Mouse (Mus musculus) kidney, postnatal 0 days (tissue): ENCODE data around the gene Ccdc187. TPM values are rescaled to one million over a fixed set of nuclear protein-coding genes. Genes with fewer than 3 reads are reported as not detected.

Experiments used
- ATAC-seq: fragments of 200-750 bp; cut with Nextera tagmentation; replicated peaks from 2 replicates; pipeline ENCODE4 v1.8.0; 2017; ENCODE audit warnings: low read depth, moderate number of reproducible peaks, moderate TSS enrichment, moderate library complexity; ENCODE audit not compliant: low FRiP score
- DNase-seq: peaks from one replicate; pipeline ENCODE4 v3.0.0-alpha.2; 2016; ENCODE audit warnings: low spot score
- H3K27ac ChIP-seq: fragments of 300-500 bp; sonication (generic); 2 replicates; pipeline ENCODE4 v1.5.1; 2014; ENCODE audit warnings: mild to moderate bottlenecking
- H3K27me3 ChIP-seq: fragments of 300-500 bp; sonication (generic); 2 replicates; pipeline ENCODE4 v1.6.1; 2014; ENCODE audit warnings: low read length, mixed read lengths; ENCODE audit not compliant: insufficient read depth
- H3K36me3 ChIP-seq: fragments of 300-500 bp; sonication (generic); 2 replicates; pipeline ENCODE4 v1.6.1; 2014; ENCODE audit warnings: low read length, mixed read lengths; ENCODE audit not compliant: insufficient read depth
- H3K4me1 ChIP-seq: fragments of 300-500 bp; sonication (generic); replicated peaks from 2 replicates; pipeline ENCODE4 v1.6.1; 2014; ENCODE audit warnings: antibody characterized with exemption, low read length, mixed read lengths; ENCODE audit not compliant: insufficient read depth
- H3K4me2 ChIP-seq: fragments of 300-500 bp; sonication (generic); 2 replicates; pipeline ENCODE4 v1.6.1; 2014; ENCODE audit warnings: mild to moderate bottlenecking, low read length, moderate library complexity, mixed read lengths
- H3K4me3 ChIP-seq: fragments of 300-500 bp; sonication (generic); replicated peaks from 2 replicates; pipeline ENCODE4 v1.5.1; 2014; ENCODE audit warnings: low read depth, low read length
- H3K9ac ChIP-seq: fragments of 300-500 bp; sonication (generic); 2 replicates; pipeline ENCODE4 v1.6.1; 2014; ENCODE audit warnings: low read depth, low read length
- H3K9me3 ChIP-seq: fragments of 300-500 bp; sonication (generic); replicated peaks from 2 replicates; pipeline ENCODE4 v1.6.1; 2016; ENCODE audit warnings: low read length, inconsistent platforms, mixed read lengths
- CTCF ChIP-seq: IDR thresholded peaks from 2 replicates; pipeline ENCODE4 v1.5.1; 2016; ENCODE audit warnings: antibody characterized with exemption, low read depth, mild to moderate bottlenecking, moderate library complexity
- WGBS: fragments of 180-500 bp; shearing (Covaris S2); extraction: QIAGEN DNeasy Blood & Tissue Kit; methylation state at CpG from one replicate; pipeline ENCODE4 v1.1.7; 2014; 5-methylcytosine and 5-hydroxymethylcytosine counted together
- polyA plus RNA-seq: library from polyadenylated mRNA; unstranded; fragments of >200 nt; fragmentation: Nextera tagmentation; extraction: Ambion mirVana; gene quantifications from 2 replicates; pipeline ENCODE4 v1.2.1, GENCODE M21; 2015

Ccdc187 gene
- polyA plus RNA-seq, 1 experiment from 2014 or later = not detected

DNA sequence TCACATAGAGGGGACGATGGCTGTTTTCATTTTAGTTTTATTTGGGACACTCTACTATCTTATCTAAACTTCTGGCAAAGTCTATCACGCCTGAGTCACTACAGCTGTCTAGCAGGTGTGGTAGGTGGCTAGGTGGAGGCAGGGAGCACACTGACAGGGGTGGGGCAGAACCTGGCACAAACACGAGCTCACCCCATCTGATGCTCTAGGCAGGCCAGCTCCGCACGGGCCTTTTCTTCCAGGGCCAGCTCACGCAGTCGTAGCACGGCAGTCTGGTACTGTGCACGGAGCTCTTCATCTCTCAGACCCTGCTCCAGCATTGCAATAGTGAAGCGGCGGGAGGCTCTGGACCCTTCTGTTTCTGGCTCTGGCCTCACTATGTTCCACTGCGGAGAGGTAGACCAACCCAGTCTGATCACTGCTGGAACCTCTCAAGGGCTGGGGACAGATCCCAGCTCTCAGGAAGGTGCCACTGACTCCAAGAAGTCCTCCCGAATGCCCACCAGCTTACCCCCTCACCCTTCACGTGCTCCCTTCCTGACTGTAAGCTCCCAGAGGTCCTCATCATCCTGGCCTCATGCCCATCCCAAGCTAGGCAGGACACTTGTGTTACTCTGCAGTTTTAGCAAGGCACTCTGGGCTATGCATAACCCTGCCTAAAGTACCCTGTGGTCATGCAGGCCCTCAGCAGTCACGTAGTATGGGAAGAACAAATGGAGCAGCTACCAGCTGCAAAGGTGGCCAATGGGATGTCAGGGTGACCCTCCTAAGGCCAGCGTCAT, 36.9 kb downstream of the Ccdc187 start:
- DNase-seq (no peak), ATAC-seq (no peak)
- H3K4me3 ChIP-seq = no peak overlapping the region
- no peaks in the 10 kb centered on the region for H3K27me3 ChIP-seq
- no peaks in the 10 kb centered on the region for H3K9me3 ChIP-seq
- no peak overlapping the region for H3K27ac ChIP-seq
- no peaks in the 10 kb centered on the region for H3K4me1 ChIP-seq
- no peaks in the 10 kb centered on the region for H3K36me3 ChIP-seq
- WGBS = 84% methylated on average over 16 of the region's 16 CpGs
- H3K4me2 ChIP-seq = no peak overlapping the region
- no peak for TF ChIP-seq CTCF
- no peak overlapping the region for H3K9ac ChIP-seq

GRCm38 (mm10) chr2:26254816-26255215, 39.5 kb downstream of the Ccdc187 start:
- Histone ChIP-seq H3K27ac (no peak overlapping the region), H3K36me3 (no peaks in the 10 kb centered on the region), H3K9ac (no peak overlapping the region), H3K4me2 (no peak overlapping the region), H3K9me3 (no peaks in the 10 kb centered on the region), H3K4me3 (no peak overlapping the region), H3K27me3 (no peaks in the 10 kb centered on the region), H3K4me1 (no peaks in the 10 kb centered on the region)
- WGBS = 56% methylated on average over 4 of the region's 4 CpGs
- DNase-seq (no peak), ATAC-seq (no peak)
- TF ChIP-seq CTCF = no peak

DNA sequence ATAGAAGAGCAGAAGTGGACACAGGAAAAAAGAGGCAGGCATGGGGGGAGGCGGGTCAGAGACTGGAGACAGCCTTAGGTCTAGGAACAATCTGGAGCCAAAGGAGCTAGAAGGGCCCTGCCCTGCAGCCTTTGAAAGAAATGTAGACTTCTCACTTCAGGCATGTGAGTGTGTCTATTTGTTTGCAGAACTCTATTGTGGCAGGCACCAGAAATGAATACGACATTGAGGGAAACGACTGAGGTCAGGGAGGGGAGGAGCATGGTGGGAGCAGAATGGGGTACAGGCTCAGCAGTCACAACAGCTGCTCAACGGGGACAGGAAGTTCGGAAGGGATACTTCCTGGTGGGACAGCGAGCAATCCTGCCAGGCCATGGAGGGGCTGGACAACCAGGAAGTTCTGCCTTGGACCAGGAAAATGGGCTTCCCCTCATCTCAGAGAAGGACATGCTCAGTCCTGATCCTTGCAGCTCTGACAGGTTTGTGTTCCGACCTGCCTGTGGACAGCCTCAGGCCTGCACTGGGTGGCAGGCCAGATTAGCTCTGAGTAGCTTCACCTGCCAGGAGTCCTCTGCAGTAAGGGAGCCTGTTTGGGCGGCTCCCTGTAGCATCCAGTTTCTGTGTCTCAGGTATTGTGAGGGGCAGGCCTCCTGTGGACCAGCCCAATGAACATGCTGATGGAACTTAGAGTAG, 41.7 kb downstream of the Ccdc187 start:
- no peak for TF ChIP-seq CTCF
- H3K27ac ChIP-seq = no peak overlapping the region
- H3K27me3 ChIP-seq = no peaks in the 10 kb centered on the region
- H3K4me2 ChIP-seq = no peak overlapping the region
- H3K4me3 ChIP-seq = no peak overlapping the region
- no peak overlapping the region for H3K9ac ChIP-seq
- 56% methylated on average over 8 of the region's 8 CpGs for WGBS
- DNase-seq (no peak), ATAC-seq (no peak)
- no peaks in the 10 kb centered on the region for H3K9me3 ChIP-seq
- H3K4me1 ChIP-seq = no peaks in the 10 kb centered on the region
- H3K36me3 ChIP-seq = no peaks in the 10 kb centered on the region

DNA sequence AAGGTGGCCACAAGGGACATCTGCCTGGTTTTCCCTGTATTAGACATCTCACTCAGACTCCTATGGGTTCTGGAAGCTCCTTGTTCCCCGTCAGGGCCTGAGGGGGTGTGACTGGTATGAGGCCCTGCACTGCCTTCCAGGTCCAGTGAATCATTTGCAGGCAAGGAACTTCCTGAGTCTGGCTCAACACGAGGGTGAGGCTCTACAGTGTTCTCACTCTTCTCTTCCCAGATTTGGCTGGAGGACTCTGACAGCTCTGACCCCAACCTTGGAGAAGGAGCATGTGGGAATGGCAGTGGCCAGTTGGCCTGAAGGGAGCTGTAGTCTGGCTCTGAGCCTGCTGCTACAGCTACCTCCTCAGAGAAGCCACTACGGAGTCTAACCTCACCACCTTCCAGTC, 46.8 kb downstream of the Ccdc187 start:
- ATAC-seq (no peak), DNase-seq (no peak)
- Histone ChIP-seq H3K9me3 (no peaks in the 10 kb centered on the region), H3K9ac (no peak overlapping the region), H3K4me2 (no peak overlapping the region), H3K27me3 (no peaks in the 10 kb centered on the region), H3K27ac (no peak overlapping the region), H3K4me1 (no peaks in the 10 kb centered on the region), H3K36me3 (no peaks in the 10 kb centered on the region), H3K4me3 (no peak overlapping the region)
- WGBS = 40% methylated on average over 3 of the region's 3 CpGs
- no peak for TF ChIP-seq CTCF

DNA sequence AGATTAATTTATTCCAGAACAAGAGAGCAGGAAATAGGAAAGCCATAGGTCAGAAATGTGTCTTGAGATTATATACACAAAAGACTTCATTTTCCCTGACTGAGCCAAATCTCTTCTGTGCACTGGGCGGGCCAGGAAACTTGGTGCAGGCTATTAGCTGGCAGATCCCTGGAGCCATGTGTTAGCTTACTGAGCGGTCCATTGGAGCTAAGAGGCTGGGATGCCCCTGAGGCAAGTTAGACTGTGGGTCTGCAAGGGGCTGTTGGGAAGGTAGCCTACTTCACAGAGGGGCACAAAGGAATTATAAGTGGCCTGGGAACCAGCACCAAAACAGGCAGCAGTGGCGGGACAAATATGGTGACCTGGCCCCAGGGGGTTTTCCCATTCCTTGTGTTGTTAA, 53.5 kb downstream of the Ccdc187 start:
- Histone ChIP-seq H3K4me3 (no peak overlapping the region), H3K36me3 (no peaks in the 10 kb centered on the region), H3K4me2 (no peak overlapping the region), H3K27ac (no peak overlapping the region), H3K4me1 (peaks cover 6% of the 10 kb centered on the region), H3K27me3 (no peaks in the 10 kb centered on the region), H3K9me3 (no peaks in the 10 kb centered on the region), H3K9ac (no peak overlapping the region)
- no peak for TF ChIP-seq CTCF
- WGBS = 53% methylated on average over 3 of the region's 3 CpGs
- DNase-seq (peak; percentile 16), ATAC-seq (no peak)

DNA sequence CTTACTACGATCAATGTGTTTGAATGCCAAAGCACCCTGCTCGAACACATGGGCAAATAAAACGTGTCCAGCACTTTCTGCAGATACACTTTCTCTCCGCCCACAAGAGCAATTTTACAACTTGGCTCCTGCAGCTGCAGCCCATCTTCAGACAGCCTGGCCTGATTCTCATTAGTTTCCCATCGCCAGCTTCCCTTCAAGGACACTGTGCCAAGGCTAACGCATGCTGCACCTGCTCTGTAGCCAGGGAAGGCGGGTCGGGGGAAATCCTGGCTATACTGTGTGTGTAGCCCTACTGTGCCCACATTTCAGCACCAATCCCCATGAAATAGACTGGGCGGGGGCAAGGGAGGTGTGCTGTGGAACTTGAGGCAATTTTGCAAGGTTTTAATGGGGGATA, 54.0 kb downstream of the Ccdc187 start:
- no peak overlapping the region for H3K27ac ChIP-seq

More for the DNA sequence above, 54.0 kb downstream of the Ccdc187 start:
- Histone ChIP-seq H3K36me3 (no peaks in the 10 kb centered on the region), H3K9ac (no peak overlapping the region), H3K4me3 (no peak overlapping the region), H3K4me2 (no peak overlapping the region), H3K4me1 (peaks cover 6% of the 10 kb centered on the region), H3K27me3 (no peaks in the 10 kb centered on the region), H3K9me3 (no peaks in the 10 kb centered on the region)
- TF ChIP-seq CTCF = no peak
- DNase-seq (peak; percentile 17), ATAC-seq (no peak)
- WGBS = 33% methylated on average over 9 of the region's 9 CpGs
